Mouse (Mus musculus): ENCODE measurements around the gene Vipr2. TPM values are rescaled to one million over a fixed set of nuclear protein-coding genes. Genes with fewer than 3 reads are reported as not detected.

The Vipr2 gene
- polyA plus RNA-seq, 1 experiment from 2014 or later = 2.7 TPM

GRCm38 (mm10) chr12:116140605-116141004, 63.1 kb downstream of the Vipr2 start:
- no peak overlapping the region for H3K4me2 ChIP-seq
- H3K4me1 ChIP-seq = no peaks in the 10 kb centered on the region
- no peak overlapping the region for H3K27ac ChIP-seq
- H3K9ac ChIP-seq = no peak overlapping the region
- no peak overlapping the region for H3K4me3 ChIP-seq
- ATAC-seq (ENCODE audit: insufficient number of reproducible peaks, low FRiP score, low TSS enrichment, low read depth) = no peak
- H3K9me3 ChIP-seq = no peaks in the 10 kb centered on the region
- 86% methylated on average over 2 of the region's 2 CpGs for WGBS
- H3K27me3 ChIP-seq = no peaks in the 10 kb centered on the region
- no peaks in the 10 kb centered on the region for H3K36me3 ChIP-seq

DNA sequence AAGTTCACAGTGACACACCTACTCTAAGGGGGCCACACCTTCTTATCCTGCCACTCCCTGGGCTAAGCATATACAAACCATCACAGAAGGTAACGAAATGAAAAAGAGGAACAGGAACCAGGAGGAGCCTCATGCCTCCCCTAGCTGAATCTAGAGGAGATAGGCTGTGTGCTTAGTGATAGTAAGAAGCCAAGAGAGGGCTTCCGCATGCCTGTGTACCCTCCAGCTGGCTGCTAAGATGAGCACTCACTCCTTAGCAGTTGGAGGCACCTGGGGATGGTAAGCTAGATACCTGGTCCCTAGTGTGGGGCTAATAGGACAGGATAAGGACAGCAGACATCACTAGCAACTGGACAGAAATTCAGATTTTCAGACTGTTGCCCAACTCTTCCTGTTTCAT, 64.3 kb downstream of the Vipr2 start:
- H3K9me3 ChIP-seq = no peaks in the 10 kb centered on the region
- H3K27ac ChIP-seq = no peak overlapping the region
- 80% methylated on average over 2 of the region's 2 CpGs for WGBS
- no peak overlapping the region for H3K4me2 ChIP-seq
- no peaks in the 10 kb centered on the region for H3K36me3 ChIP-seq
- H3K4me3 ChIP-seq = no peak overlapping the region
- no peaks in the 10 kb centered on the region for H3K4me1 ChIP-seq
- H3K27me3 ChIP-seq = no peaks in the 10 kb centered on the region
- ATAC-seq (ENCODE audit: insufficient number of reproducible peaks, low FRiP score, low TSS enrichment, low read depth) = no peak
- H3K9ac ChIP-seq = no peak overlapping the region

DNA sequence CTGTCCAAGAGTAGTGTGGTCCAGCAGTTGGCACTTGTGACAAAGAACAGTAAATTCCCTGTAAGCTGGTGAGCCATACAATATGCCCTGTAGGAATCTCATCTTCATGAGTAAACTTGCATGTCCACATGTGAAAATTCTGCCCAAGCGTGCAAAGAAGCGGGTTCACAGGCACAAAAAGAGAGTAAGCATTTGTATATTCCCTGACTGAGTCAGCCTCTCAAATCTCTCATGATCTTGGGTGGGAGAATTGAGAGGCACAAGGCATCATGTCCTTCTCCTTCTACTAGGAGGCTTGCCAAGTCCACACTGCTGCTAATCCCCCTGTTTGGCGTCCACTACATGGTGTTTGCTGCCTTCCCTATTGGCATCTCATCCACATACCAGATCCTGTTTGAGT, 64.9 kb downstream of the Vipr2 start:
- no peak overlapping the region for H3K27ac ChIP-seq
- no peaks in the 10 kb centered on the region for H3K27me3 ChIP-seq
- no peak overlapping the region for H3K4me3 ChIP-seq
- no peaks in the 10 kb centered on the region for H3K36me3 ChIP-seq
- H3K4me1 ChIP-seq = no peaks in the 10 kb centered on the region
- ATAC-seq (ENCODE audit: insufficient number of reproducible peaks, low FRiP score, low TSS enrichment, low read depth) = no peak
- H3K4me2 ChIP-seq = no peak overlapping the region
- H3K9ac ChIP-seq = no peak overlapping the region
- no peaks in the 10 kb centered on the region for H3K9me3 ChIP-seq
- WGBS = 78% methylated on average over 3 of the region's 3 CpGs

DNA sequence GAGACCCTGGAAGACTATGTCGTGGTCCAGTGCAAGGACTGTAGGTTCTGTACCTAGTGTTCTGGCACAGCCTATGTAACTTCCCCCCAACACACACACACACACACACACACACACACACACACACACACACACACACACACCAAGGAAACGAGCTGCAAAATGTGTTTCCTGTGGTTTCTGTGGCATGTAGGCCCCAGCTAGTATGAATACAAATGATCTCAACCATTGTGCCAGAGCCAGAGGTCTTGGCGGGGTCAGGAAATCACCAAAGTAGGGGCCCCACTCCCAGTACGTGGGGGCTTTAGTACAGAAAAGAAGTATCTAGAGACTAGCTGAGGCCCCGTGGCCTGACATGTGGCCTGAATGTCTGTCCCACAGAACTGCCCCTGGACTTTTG, 67.7 kb downstream of the Vipr2 start:
- H3K27me3 ChIP-seq = no peaks in the 10 kb centered on the region

DNA sequence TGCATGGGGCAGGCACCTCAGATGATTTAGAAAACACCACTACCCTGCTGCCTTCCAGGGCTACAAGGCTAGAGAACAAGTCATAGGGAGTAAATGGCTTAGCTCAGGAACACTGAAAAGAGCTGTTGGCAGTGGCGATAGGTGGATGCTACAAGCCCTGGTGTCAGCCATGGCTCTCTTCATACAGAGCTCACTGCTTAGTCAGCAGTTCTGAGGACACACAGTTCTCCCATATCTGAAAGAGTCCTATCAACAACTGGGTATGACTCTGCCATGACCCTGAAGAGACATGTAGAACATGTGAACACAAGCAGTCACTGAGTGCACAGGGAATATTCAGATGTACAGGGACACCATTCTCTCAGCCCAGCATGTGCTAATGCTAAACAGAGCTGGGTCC, 68.2 kb downstream of the Vipr2 start:
- no peak for ATAC-seq (ENCODE audit: insufficient number of reproducible peaks, low FRiP score, low TSS enrichment, low read depth)
- no peak overlapping the region for H3K4me3 ChIP-seq
- WGBS = 89% methylated on average over 1 of the region's 1 CpGs

More for the DNA sequence above, 67.7 kb downstream of the Vipr2 start:
- H3K9ac ChIP-seq = no peak overlapping the region
- no peak overlapping the region for H3K27ac ChIP-seq
- WGBS = 55% methylated on average over 5 of the region's 5 CpGs
- no peaks in the 10 kb centered on the region for H3K36me3 ChIP-seq
- no peaks in the 10 kb centered on the region for H3K9me3 ChIP-seq
- no peaks in the 10 kb centered on the region for H3K4me1 ChIP-seq
- ATAC-seq (ENCODE audit: insufficient number of reproducible peaks, low FRiP score, low TSS enrichment, low read depth) = no peak
- no peak overlapping the region for H3K4me3 ChIP-seq
- H3K4me2 ChIP-seq = no peak overlapping the region

DNA sequence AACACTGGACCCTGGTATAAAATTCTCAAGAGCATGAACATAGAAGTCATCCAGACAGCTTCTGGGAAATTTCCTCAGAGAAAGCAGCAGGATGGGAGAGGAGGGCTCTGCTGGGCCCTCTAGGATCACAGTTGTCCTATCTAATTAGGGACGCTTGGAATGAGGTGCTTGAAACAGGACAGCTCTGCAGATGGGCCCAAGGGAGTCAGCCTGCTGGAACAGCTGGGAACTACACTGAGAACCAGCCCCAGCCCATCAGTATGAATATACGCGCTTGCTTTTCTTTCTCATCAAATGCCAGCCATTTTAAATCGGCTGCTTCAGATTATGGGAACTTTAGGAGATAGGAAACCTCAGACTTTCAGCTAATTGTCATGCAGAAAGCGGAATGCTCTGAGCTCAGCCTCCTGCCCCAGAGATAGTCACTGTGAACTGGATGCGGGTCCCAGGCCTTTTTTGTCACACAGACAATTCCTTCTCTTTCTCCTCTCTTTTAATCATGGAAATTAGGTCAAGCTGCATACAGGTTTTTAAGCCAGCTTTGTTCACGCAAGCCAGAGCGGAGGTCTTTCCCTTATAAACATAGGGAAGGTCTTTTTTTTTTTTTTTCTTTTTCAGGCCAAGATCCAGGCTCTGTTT, 69.6 kb downstream of the Vipr2 start:
- no peaks in the 10 kb centered on the region for H3K36me3 ChIP-seq
- H3K27me3 ChIP-seq = no peaks in the 10 kb centered on the region
- no peak for ATAC-seq (ENCODE audit: insufficient number of reproducible peaks, low FRiP score, low TSS enrichment, low read depth)
- 54% methylated on average over 8 of the region's 8 CpGs for WGBS
- H3K9me3 ChIP-seq = no peaks in the 10 kb centered on the region
- no peaks in the 10 kb centered on the region for H3K4me1 ChIP-seq
- no peak overlapping the region for H3K4me3 ChIP-seq
- H3K9ac ChIP-seq = no peak overlapping the region
- H3K4me2 ChIP-seq = no peak overlapping the region
- no peak overlapping the region for H3K27ac ChIP-seq

More for the DNA sequence above, 68.2 kb downstream of the Vipr2 start:
- H3K36me3 ChIP-seq = no peaks in the 10 kb centered on the region
- H3K9me3 ChIP-seq = no peaks in the 10 kb centered on the region
- no peak overlapping the region for H3K9ac ChIP-seq
- H3K27ac ChIP-seq = no peak overlapping the region
- H3K4me2 ChIP-seq = no peak overlapping the region
- no peaks in the 10 kb centered on the region for H3K4me1 ChIP-seq
- no peaks in the 10 kb centered on the region for H3K27me3 ChIP-seq

DNA sequence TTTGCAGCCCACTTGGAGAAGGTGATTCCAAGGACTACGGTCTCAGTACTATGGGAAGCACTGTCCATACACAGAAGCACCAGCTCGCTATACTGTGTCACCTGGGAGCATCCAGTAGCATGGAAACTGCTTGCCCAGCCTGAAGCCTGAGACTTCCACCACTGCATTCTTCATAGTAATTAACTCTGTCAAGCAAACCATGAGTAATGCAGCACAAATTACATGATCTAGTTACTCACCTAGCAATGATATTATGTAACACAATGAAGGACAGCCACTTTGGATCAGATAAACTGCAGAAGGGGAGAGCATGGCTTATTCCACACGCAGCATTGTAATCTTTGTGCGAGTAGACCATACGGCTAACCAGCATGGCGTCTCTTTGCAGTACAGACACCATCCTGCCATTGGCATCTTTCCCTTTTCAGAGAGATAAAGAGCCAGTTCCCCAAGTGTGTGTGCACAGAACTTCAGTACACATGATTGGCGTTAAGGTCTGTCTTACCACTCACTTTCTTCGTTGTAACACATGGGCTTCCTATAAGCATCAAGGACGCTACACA, 75.4 kb downstream of the Vipr2 start:
- 79% methylated on average over 9 of the region's 9 CpGs for WGBS
- Histone ChIP-seq H3K27ac (no peak overlapping the region), H3K9me3 (no peaks in the 10 kb centered on the region), H3K9ac (no peak overlapping the region), H3K4me3 (no peak overlapping the region), H3K36me3 (no peaks in the 10 kb centered on the region), H3K4me1 (no peaks in the 10 kb centered on the region), H3K4me2 (no peak overlapping the region), H3K27me3 (no peaks in the 10 kb centered on the region)
- no peak for ATAC-seq (ENCODE audit: insufficient number of reproducible peaks, low FRiP score, low TSS enrichment, low read depth)

DNA sequence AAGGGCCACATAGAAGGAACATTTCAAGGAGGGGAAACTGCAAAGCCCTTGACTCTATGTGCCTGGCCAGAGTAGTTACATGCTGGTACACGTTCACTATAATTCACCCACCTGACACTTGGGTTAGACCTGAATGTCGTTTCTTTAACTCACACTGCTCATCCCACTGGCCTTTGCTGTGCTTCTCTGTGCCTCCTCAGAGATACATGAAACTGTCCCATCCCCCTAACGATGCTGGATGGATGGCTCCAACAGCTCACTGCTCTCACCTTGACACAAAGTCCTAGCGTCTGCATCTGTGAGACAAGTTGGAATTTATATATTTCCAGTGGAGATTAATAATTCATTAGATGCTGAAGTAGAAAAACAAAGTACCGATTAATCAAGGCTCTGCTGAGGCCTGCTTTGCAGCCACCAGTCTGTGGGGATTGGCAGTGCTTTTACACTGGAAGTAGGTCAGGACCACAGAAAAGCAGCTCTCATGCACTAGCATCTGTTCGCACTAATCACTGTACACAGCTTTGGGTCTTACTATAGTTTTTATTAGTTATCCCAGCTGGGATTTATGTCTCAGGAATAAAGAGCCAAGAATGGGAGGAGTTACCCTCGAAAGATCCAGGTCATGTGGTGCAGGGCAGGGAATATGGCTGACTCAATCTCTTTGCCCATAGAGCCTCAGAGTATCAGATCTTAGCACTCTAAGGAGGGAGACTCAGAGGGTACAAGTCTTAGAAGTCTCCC, 79.4 kb downstream of the Vipr2 start:
- H3K4me1 ChIP-seq = no peaks in the 10 kb centered on the region
- ATAC-seq (ENCODE audit: insufficient number of reproducible peaks, low FRiP score, low TSS enrichment, low read depth) = no peak; the same call in 1 of the 2 replicates
- H3K9me3 ChIP-seq = no peaks in the 10 kb centered on the region
- no peak overlapping the region for H3K9ac ChIP-seq
- H3K27me3 ChIP-seq = no peaks in the 10 kb centered on the region
- H3K4me3 ChIP-seq = no peak overlapping the region
- 63% methylated on average over 7 of the region's 7 CpGs for WGBS
- H3K4me2 ChIP-seq = no peak overlapping the region
- no peak overlapping the region for H3K27ac ChIP-seq
- H3K36me3 ChIP-seq = no peaks in the 10 kb centered on the region

- no peaks in the 10 kb centered on the region for H3K9me3 ChIP-seq
- WGBS = 69% methylated on average over 5 of the region's 5 CpGs
- no peak overlapping the region for H3K4me3 ChIP-seq
- H3K27ac ChIP-seq = no peak overlapping the region
- no peaks in the 10 kb centered on the region for H3K4me1 ChIP-seq
- no peak for ATAC-seq (ENCODE audit: insufficient number of reproducible peaks, low FRiP score, low TSS enrichment, low read depth)
- H3K4me2 ChIP-seq = no peak overlapping the region
- H3K36me3 ChIP-seq = no peaks in the 10 kb centered on the region
- H3K27me3 ChIP-seq = no peaks in the 10 kb centered on the region
- no peak overlapping the region for H3K9ac ChIP-seq
Measured at GRCm38 (mm10) chr12:116159223-116159622, 81.7 kb downstream of the Vipr2 start.

- 92% methylated on average over 2 of the region's 2 CpGs for whole genome bisulfite sequencing
- ATAC-seq (ENCODE audit: insufficient number of reproducible peaks, low FRiP score, low TSS enrichment, low read depth) = no peak
- Histone ChIP-seq H3K9ac (no peak overlapping the region), H3K27me3 (no peaks in the 10 kb centered on the region), H3K27ac (no peak overlapping the region), H3K9me3 (no peaks in the 10 kb centered on the region), H3K36me3 (no peaks in the 10 kb centered on the region), H3K4me3 (no peak overlapping the region), H3K4me1 (no peaks in the 10 kb centered on the region), H3K4me2 (no peak overlapping the region)
Measured at GRCm38 (mm10) chr12:116159695-116160094, 82.2 kb downstream of the Vipr2 start.

- Histone ChIP-seq H3K4me2 (no peak overlapping the region), H3K9me3 (no peaks in the 10 kb centered on the region), H3K9ac (no peak overlapping the region), H3K4me3 (no peak overlapping the region), H3K4me1 (no peaks in the 10 kb centered on the region), H3K27ac (no peak overlapping the region), H3K36me3 (no peaks in the 10 kb centered on the region), H3K27me3 (no peaks in the 10 kb centered on the region)
- no peak for ATAC-seq (ENCODE audit: insufficient number of reproducible peaks, low FRiP score, low TSS enrichment, low read depth)
Measured at GRCm38 (mm10) chr12:116165368-116165767, 87.8 kb downstream of the Vipr2 start.

DNA sequence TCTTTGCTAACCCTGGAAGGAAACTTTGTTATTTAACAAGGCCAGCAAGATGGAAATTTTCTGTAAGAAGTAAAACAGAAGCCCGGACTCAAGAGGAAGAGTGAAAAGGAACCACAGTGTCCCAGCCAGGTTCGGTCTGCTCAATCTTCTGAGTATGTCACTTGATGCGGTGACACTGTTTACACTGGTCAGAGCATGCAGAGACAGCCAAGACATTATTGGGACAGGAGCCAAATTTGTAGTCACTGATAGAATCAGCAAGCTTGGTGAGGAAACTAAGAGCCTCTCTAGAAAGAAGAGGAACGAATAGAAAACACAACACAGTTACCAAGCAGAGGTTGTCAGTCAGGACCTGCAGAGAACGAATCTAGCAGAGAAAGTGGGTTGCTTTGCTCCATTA, 92.1 kb downstream of the Vipr2 start:
- no peak overlapping the region for H3K4me3 ChIP-seq
- WGBS = 72% methylated on average over 5 of the region's 5 CpGs

More for the DNA sequence above, 92.1 kb downstream of the Vipr2 start:
- H3K27ac ChIP-seq = no peak overlapping the region
- H3K36me3 ChIP-seq = no peaks in the 10 kb centered on the region
- H3K4me1 ChIP-seq = no peaks in the 10 kb centered on the region
- no peak for ATAC-seq (ENCODE audit: insufficient number of reproducible peaks, low FRiP score, low TSS enrichment, low read depth)
- no peak overlapping the region for H3K9ac ChIP-seq
- H3K27me3 ChIP-seq = no peaks in the 10 kb centered on the region
- H3K4me2 ChIP-seq = no peak overlapping the region
- no peaks in the 10 kb centered on the region for H3K9me3 ChIP-seq
